Mouse (Mus musculus) liver, postnatal 0 days (tissue): ENCODE data around the gene Reg3b.

ENCODE experiments used
- CTCF ChIP-seq: sonication (generic); IDR thresholded peaks from 2 replicates; pipeline ENCODE4 v1.5.1; 2016; ENCODE audit warnings: antibody characterized with exemption, low read depth
- EP300 ChIP-seq: IDR thresholded peaks from 2 replicates; pipeline ENCODE4 v1.6.1; 2016; ENCODE audit warnings: antibody characterized with exemption, low read depth, mild to moderate bottlenecking

GRCm38 (mm10) chr6:78341689-78342088 is 28.8 kb upstream of the Reg3b start:
- TF ChIP-seq CTCF (no peak), EP300 (no peak)
